Mouse (Mus musculus): ENCODE results near the gene Slc5a1. TPM values are rescaled to one million over a fixed set of nuclear protein-coding genes. Genes with fewer than 3 reads are reported as not detected.

Slc5a1 gene
- not detected for total RNA-seq (2021)
- long read RNA-seq, experiment 1: 0 reads
- long read RNA-seq, experiment 2: 0 reads

DNA sequence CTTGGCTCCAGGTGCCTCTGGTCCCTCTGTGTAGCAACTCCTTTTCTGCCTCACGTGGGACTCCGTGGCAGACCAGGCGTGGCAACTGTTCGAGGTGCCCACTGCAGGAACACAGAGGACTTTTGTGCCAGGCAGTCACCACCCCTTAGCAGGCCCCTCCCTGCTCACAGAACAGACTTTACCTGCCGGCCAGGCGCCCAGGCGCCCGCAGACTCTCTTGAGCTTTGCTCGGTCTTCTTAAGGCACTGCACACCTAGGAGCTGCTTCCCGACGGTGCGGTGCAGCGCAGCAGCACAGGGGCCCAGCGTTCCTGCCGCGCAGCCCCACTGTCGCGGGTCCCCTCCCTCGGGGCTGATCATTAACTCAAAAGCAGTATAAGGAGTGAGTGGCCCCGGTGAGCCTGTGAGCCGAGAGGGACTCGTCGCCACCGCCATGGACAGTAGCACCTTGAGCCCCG is at the start of gene Slc5a1:
TSS of gene Slc5a1 (plus strand) at position 195 of the 457 bp plus-strand sequence.
- no peak for DNase-seq (ENCODE audit: low spot score)

- DNase-seq (ENCODE audit: low spot score): no peak
These were observed 47.8 kb upstream of the Slc5a1 start for GRCm38 (mm10) chr5:33056126-33056765.

- DNase-seq (ENCODE audit: low spot score): no peak
These were observed 33.9 kb upstream of the Slc5a1 start for GRCm38 (mm10) chr5:33070071-33070470.

DNA sequence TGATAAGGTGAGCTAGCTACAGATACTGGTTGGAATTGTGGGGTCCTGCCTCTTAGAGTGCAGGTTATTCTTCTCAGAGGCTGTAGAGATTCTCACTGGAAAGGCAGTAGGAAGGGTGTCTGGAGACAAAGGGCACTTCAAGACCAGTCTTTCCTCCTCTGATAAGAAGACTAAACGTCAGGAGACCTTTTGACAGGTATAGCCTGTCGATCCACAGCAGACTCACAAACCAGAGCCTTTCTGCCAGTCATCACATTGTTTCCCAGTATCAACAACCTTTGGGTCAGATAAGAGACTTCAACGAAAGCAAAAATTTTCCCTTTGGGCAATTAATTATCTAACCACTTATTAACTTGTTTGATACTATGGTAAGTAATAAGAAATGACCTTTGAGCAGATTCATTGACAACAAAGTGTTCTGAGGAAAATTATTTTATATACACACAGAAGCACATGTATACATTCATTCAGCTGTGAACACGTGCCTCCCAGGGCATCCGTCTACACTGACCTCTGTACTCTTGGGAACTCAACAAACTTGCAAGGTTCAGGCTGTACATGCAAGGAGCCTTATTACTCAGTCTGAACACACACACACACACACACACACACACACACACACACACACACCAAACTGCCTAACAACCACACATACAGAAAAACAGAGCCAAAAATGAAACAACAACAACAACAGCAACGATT is 27.4 kb upstream of the Slc5a1 start:
- no peak for DNase-seq (ENCODE audit: low spot score)

DNA sequence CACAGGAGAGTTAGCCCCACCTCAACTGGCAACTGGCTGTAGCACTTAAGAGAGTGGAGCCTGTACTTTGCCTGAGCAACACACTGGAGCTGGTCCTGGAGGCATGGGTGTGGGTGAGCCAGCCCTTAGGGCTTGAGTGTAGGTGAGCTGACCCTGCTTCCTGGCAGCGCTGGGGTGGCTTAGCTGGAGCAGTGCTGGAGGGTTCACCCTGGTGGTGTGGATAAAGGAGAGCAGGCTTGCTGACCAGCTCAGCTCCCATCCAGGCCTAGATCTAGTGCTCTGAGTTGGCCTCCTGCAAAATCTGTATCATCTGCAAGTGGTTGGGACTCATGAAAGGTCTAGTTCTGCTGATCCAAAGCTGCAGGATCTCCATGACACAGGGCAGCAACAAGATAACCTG is 21.1 kb upstream of the Slc5a1 start:
- no peak for DNase-seq (ENCODE audit: low spot score)

- no peak for DNase-seq (ENCODE audit: low spot score)
These were observed 19.4 kb upstream of the Slc5a1 start for GRCm38 (mm10) chr5:33084599-33084998.

DNA sequence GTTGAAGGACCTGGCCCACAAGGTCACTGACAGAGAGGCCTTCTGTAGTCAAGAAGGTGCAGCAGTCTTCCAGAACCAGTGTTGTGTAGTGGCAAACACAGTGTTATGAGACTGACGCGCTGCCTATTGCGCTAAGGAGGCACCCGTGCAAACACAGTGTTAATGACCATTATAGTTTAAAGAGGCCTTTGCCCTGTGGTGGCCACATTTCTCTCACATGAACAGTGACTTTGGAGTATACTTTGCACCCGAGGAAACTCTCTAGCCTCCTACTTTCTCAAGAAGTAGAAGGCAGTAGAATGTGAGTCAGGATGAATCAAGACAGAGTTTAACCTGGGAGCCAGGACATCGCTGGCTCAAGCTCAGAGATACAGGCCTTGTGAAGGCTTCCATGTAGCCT is 12.7 kb upstream of the Slc5a1 start:
- DNase-seq (ENCODE audit: low spot score): no peak

DNA sequence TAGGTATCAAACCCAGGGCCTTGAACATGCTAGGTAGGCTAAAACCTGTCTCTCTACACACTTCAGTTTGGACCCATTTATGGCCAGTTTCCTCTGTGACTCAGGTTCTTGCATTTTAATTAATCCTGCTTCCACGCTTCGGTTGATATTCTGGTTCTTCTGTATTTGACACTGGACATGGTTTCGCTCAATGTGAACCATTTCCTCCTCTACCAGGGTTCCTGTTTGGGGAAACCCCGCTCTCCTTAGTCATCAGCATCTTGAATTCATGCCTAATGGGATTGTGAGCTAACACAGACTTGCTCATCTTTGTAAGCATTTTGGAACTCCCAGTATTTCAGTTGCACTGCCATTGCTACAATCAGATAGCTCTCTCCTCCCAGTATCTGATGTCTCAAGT is 8.7 kb upstream of the Slc5a1 start:
- no peak for DNase-seq (ENCODE audit: low spot score)

DNA sequence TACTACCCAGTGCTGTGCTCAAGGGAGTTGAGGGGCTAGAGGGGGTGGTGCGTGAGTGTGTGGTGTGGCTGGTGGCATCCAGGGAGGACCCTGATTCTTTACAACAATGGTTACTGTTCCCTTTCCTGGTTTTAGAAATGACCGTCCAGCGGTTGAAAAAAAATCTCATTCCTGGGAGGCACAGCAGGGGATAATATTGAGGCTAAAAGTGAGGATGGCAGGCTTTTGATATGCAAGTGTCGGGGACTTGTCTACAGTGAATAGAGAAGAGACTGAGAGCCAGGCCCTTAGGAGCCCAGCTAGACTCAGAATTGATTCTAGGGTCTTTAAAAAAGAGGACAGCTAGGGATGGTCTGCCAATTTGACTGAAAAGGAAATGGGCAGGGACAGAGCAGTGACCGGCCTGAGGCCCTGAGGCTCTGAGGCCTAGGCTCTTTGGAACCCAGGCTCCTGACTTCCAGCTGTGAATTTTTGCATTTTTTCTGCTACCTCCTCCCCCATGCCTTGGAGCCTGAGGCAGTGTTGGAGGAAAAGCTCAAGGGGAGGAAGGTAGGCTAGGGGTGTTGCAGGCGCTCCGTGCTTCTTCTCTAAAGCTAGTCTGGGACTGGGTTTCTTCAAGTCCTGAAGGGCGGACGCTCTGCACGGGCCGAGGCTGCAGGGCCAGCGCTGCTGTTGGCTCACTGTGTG is 1.5 kb upstream of the Slc5a1 start:
- no peak for DNase-seq (ENCODE audit: low spot score)

- DNase-seq (ENCODE audit: low spot score): no peak
These were observed 857 bp downstream of the Slc5a1 start for GRCm38 (mm10) chr5:33104876-33105275.

- DNase-seq (ENCODE audit: low spot score): no peak
These were observed 1.6 kb downstream of the Slc5a1 start for GRCm38 (mm10) chr5:33105660-33106059.

DNA sequence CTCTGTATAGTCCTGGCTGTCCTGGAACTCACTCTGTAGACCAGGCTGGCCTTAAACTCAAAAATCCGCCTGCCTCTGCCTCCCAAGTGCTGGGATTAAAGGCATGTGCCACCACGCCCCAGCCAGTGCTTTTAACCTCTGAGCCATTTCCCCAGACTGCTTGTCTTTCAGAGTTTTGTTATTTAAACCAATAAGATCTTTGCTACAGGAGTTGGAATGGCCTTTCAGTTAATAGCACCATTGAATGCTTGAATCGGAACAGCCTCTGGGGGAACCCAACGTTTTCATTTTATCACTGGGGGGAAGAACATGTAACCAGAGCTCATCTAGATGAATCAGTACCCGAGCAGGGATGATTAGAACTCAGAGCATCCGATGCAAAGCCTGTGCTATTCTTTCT is 3.0 kb downstream of the Slc5a1 start:
- DNase-seq (ENCODE audit: low spot score): no peak

- no peak for DNase-seq (ENCODE audit: low spot score)
These were observed 3.9 kb downstream of the Slc5a1 start for GRCm38 (mm10) chr5:33107778-33108405.

- DNase-seq (ENCODE audit: low spot score): no peak
These were observed 17.9 kb downstream of the Slc5a1 start for GRCm38 (mm10) chr5:33121871-33122315.

DNA sequence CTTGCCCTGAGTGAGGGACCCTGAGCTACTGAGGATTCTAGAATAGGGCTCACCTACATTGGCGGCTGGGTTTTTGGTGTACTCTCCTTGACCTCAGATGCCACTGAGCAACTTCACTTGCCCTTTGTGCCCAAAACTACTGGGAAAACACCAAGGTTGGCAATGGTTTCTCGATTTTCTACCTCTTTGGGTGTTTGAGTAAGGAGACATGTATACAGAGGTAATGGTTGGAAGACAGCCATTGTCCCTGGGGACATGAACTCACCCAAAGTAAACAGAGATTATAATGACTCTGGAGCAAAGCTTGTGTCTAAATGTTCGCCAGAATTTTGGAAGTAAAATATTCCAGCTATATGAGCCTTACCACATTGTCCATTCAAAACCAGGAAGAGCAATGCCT is 19.6 kb downstream of the Slc5a1 start:
- DNase-seq (ENCODE audit: low spot score): no peak

GRCm38 (mm10) chr5:33125318-33125717 is 21.3 kb downstream of the Slc5a1 start:
- DNase-seq (ENCODE audit: low spot score): no peak

DNA sequence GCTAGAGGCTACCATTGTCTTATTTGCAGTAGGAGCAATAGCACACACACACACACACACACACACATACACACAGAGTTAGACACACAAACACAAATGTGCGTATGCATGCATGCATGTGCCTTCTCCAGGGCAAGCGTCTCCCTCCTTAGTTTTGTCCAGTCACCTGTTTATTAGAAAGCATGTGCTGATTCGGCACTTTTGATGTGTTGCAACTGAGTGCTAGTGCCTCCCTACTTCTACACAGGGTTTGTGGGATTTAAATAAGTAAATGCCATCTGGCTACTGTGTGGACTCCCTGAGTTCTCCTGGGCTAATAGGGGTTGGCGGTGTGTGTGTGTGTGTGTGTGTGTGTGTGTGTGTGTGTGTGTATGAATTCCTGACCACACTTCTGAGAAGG is 30.1 kb downstream of the Slc5a1 start:
- no peak for DNase-seq (ENCODE audit: low spot score)

GRCm38 (mm10) chr5:33135611-33136010 is 31.6 kb downstream of the Slc5a1 start:
- DNase-seq (ENCODE audit: low spot score): no peak

DNA sequence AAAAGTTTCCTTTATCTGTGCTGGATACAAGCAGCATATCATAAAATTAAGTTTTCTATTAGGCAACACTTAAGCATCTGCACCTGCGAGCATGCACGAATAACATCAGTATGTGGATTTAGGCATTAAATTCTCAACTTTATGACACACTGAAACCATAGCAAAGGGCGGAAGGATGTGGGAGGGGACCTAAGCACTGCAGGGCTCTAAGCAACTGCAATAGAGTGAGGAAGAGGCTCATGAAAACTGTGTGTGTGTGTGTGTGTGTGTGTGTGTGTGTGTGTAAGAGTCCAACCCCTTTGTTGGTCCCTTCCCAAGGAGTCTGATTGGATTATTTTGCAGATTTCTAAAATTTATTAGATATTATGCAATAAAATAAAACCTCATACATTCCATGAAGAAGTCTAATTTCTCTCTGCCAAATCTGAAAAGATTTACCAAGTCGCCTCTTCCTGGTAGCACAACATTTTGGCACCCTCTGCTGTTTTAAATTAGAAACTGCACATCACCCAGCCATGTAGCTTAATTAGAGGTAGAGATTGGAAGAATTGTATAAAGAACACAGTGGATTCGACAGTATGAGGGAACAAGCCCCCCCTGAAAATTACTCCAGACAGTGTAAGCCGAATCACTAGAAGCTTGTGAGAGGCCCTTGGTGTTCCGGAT is 38.9 kb downstream of the Slc5a1 start:
- peak; percentile 40 for DNase-seq (ENCODE audit: low spot score)

- DNase-seq (ENCODE audit: low spot score): no peak
These were observed 40.0 kb downstream of the Slc5a1 start for GRCm38 (mm10) chr5:33144025-33144424.

GRCm38 (mm10) chr5:33146837-33147236 is 42.8 kb downstream of the Slc5a1 start:
- no peak for DNase-seq (ENCODE audit: low spot score)

All from gastrocnemius, adult 18-20 months (tissue).